Mouse (Mus musculus): ENCODE results near the gene Mrpl49. TPM values are rescaled to one million over a fixed set of nuclear protein-coding genes. Genes with fewer than 3 reads are reported as not detected.

Gene Mrpl49
- polyA plus RNA-seq, 1 experiment from 2014 or later, result 67.4 TPM

- WGBS, result 65% methylated on average over 13 of the region's 14 CpGs
- Histone ChIP-seq H3K36me3 (ENCODE audit: control insufficient read depth, insufficient read depth) (no peaks in the 10 kb centered on the region), H3K9ac (ENCODE audit: low read length) (no peak overlapping the region), H3K4me3 (ENCODE audit: low read length) (no peak overlapping the region), H3K27me3 (ENCODE audit: control insufficient read depth, insufficient read depth, low read length) (no peaks in the 10 kb centered on the region), H3K27ac (ENCODE audit: low read length) (no peak overlapping the region), H3K4me2 (ENCODE audit: low read depth, low read length) (no peak overlapping the region), H3K9me3 (replicated peaks; ENCODE audit: control insufficient read depth, low read length) (no peaks in the 10 kb centered on the region), H3K4me1 (ENCODE audit: control insufficient read depth, insufficient read depth, low read length) (no peaks in the 10 kb centered on the region)
- ATAC-seq (replicated peaks; ENCODE audit: extremely low read depth, insufficient read depth, low FRiP score), result no peak
These were observed 26.9 kb downstream of the Mrpl49 start for GRCm38 (mm10) chr19:6030520-6031280.

- no peaks in the 10 kb centered on the region for H3K36me3 ChIP-seq (ENCODE audit: control insufficient read depth, insufficient read depth)
- no peak overlapping the region for H3K4me3 ChIP-seq (ENCODE audit: low read length)
- WGBS, result 69% methylated on average over 9 of the region's 9 CpGs
- no peak overlapping the region for H3K4me2 ChIP-seq (ENCODE audit: low read depth, low read length)
- H3K27ac ChIP-seq (ENCODE audit: low read length), result no peak overlapping the region
- H3K27me3 ChIP-seq (ENCODE audit: control insufficient read depth, insufficient read depth, low read length), result no peaks in the 10 kb centered on the region
- no peaks in the 10 kb centered on the region for H3K4me1 ChIP-seq (ENCODE audit: control insufficient read depth, insufficient read depth, low read length)
- H3K9ac ChIP-seq (ENCODE audit: low read length), result no peak overlapping the region
- no peaks in the 10 kb centered on the region for H3K9me3 ChIP-seq (replicated peaks; ENCODE audit: control insufficient read depth, low read length)
- no peak for ATAC-seq (replicated peaks; ENCODE audit: extremely low read depth, insufficient read depth, low FRiP score)
These were observed 28.2 kb downstream of the Mrpl49 start for GRCm38 (mm10) chr19:6029426-6029825.

- Histone ChIP-seq H3K4me2 (ENCODE audit: low read depth, low read length) (no peak overlapping the region), H3K9me3 (replicated peaks; ENCODE audit: control insufficient read depth, low read length) (no peaks in the 10 kb centered on the region), H3K9ac (ENCODE audit: low read length) (no peak overlapping the region), H3K4me1 (ENCODE audit: control insufficient read depth, insufficient read depth, low read length) (no peaks in the 10 kb centered on the region), H3K36me3 (ENCODE audit: control insufficient read depth, insufficient read depth) (no peaks in the 10 kb centered on the region), H3K27ac (ENCODE audit: low read length) (no peak overlapping the region), H3K27me3 (ENCODE audit: control insufficient read depth, insufficient read depth, low read length) (no peaks in the 10 kb centered on the region), H3K4me3 (ENCODE audit: low read length) (no peak overlapping the region)
- WGBS, result 73% methylated on average over 6 of the region's 6 CpGs
- no peak for ATAC-seq (replicated peaks; ENCODE audit: extremely low read depth, insufficient read depth, low FRiP score)
These were observed 28.6 kb downstream of the Mrpl49 start for GRCm38 (mm10) chr19:6028991-6029390.

DNA sequence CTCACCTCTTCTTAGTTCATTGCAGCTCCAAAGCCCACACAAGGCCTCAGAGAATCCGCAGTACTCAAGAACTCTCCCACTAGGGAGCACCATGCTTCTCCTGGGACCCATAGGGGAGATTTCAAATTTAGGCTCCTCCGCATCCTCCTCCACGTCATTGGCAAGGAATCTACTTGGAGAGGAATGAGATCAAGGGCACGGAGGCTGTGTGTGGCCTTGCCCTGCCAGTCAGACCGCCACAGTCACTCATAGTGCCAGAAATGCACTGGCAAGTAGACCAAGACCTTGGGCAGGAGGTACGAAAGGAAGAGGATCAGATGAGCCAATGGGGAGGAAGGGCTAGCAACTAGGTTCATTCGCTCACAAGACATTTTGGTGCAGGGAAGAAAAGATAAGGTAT lies 33.7 kb downstream of the Mrpl49 start:
- Histone ChIP-seq H3K9me3 (replicated peaks; ENCODE audit: control insufficient read depth, low read length) (no peaks in the 10 kb centered on the region), H3K27ac (ENCODE audit: low read length) (no peak overlapping the region), H3K4me1 (ENCODE audit: control insufficient read depth, insufficient read depth, low read length) (peaks cover 2% of the 10 kb centered on the region; the same call in 1 of the 2 replicates), H3K36me3 (ENCODE audit: control insufficient read depth, insufficient read depth) (no peaks in the 10 kb centered on the region), H3K9ac (ENCODE audit: low read length) (no peak overlapping the region), H3K4me3 (ENCODE audit: low read length) (no peak overlapping the region), H3K4me2 (ENCODE audit: low read depth, low read length) (no peak overlapping the region), H3K27me3 (ENCODE audit: control insufficient read depth, insufficient read depth, low read length) (no peaks in the 10 kb centered on the region)
- WGBS, result 72% methylated on average over 7 of the region's 7 CpGs
- no peak for ATAC-seq (replicated peaks; ENCODE audit: extremely low read depth, insufficient read depth, low FRiP score)

DNA sequence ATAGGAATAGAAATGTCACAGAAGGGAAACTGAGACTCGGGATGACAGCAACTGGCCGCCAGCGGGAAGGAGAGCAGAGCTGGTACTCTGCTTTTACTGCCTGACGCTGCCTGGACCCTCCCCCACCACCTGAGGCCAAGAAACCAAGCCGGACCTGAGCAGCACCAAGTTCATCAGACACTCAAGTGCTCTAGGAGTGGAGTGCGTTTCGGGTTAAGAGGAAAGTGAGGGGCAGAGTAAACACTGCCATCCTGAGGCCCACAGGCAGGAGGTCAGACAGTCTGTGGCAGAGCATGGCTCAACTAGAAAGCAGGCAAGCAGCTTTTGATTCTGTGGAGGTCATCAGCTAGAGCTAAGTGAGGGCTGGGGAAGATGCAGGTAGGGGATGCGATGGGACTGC lies 34.5 kb downstream of the Mrpl49 start:
- 50% methylated on average over 8 of the region's 8 CpGs for WGBS
- Histone ChIP-seq H3K9ac (ENCODE audit: low read length) (no peak overlapping the region), H3K36me3 (ENCODE audit: control insufficient read depth, insufficient read depth) (no peaks in the 10 kb centered on the region), H3K4me1 (ENCODE audit: control insufficient read depth, insufficient read depth, low read length) (peaks cover 2% of the 10 kb centered on the region; the same call in 1 of the 2 replicates), H3K4me2 (ENCODE audit: low read depth, low read length) (no peak overlapping the region), H3K27ac (ENCODE audit: low read length) (no peak overlapping the region), H3K27me3 (ENCODE audit: control insufficient read depth, insufficient read depth, low read length) (no peaks in the 10 kb centered on the region), H3K4me3 (ENCODE audit: low read length) (no peak overlapping the region), H3K9me3 (replicated peaks; ENCODE audit: control insufficient read depth, low read length) (no peaks in the 10 kb centered on the region)
- no peak for ATAC-seq (replicated peaks; ENCODE audit: extremely low read depth, insufficient read depth, low FRiP score)

GRCm38 (mm10) chr19:6020276-6020675 lies 37.3 kb downstream of the Mrpl49 start:
- H3K9me3 ChIP-seq (replicated peaks; ENCODE audit: control insufficient read depth, low read length), result no peaks in the 10 kb centered on the region
- ATAC-seq (replicated peaks; ENCODE audit: extremely low read depth, insufficient read depth, low FRiP score), result no peak
- no peaks in the 10 kb centered on the region for H3K36me3 ChIP-seq (ENCODE audit: control insufficient read depth, insufficient read depth)
- 38% methylated on average over 3 of the region's 3 CpGs for WGBS
- H3K4me2 ChIP-seq (ENCODE audit: low read depth, low read length), result no peak overlapping the region
- H3K4me3 ChIP-seq (ENCODE audit: low read length), result no peak overlapping the region
- H3K27ac ChIP-seq (ENCODE audit: low read length), result no peak overlapping the region
- H3K27me3 ChIP-seq (ENCODE audit: control insufficient read depth, insufficient read depth, low read length), result no peaks in the 10 kb centered on the region
- H3K4me1 ChIP-seq (ENCODE audit: control insufficient read depth, insufficient read depth, low read length), result peaks cover 7% of the 10 kb centered on the region; the same call in 1 of the 2 replicates
- no peak overlapping the region for H3K9ac ChIP-seq (ENCODE audit: low read length)

DNA sequence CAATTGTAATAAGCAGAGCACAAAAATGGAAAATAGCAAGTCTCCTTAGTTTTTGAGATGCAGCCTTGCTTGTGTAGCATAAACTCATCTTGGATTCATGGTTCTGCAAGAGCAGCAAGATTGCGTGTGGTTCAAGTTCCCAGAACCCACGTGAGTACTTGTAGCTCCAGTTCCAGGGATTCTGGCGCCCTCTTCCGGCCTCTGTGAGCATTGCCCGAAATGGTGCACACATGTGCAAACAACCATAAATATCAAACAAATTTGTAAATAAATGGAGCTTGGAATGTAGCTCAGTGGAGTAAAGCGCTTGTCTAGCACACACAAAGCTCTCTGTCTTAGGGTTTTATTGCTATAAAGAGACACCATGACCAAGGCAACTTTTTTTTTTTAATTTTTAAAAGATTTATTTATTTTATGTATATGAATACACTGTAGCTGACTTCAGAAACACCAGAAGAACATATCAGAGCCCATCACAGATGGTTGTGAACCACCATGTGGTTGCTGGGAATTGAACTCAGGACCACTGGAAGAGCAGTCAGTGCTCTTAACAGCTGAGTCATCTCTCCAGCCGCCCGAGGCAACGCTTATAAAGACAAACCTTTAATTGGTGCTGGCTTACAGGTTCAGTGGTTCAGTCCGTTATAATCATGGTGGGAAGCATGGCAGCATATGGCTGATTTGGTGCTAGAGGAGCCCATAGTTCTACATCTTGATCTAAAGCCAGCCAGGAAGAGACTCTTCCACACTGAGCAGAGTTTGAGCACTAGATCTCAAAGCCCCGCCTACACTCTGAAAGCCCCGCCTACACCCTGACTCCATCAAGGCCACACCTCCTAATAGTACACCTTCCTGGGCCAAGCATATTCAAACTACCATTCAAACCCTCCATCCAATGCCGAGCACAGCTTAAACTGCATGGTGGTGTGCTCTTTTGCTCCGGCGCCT lies 39.2 kb downstream of the Mrpl49 start:
- H3K36me3 ChIP-seq (ENCODE audit: control insufficient read depth, insufficient read depth), result no peaks in the 10 kb centered on the region
- no peak overlapping the region for H3K27ac ChIP-seq (ENCODE audit: low read length)
- no peak for ATAC-seq (replicated peaks; ENCODE audit: extremely low read depth, insufficient read depth, low FRiP score)
- no peaks in the 10 kb centered on the region for H3K27me3 ChIP-seq (ENCODE audit: control insufficient read depth, insufficient read depth, low read length)
- H3K9ac ChIP-seq (ENCODE audit: low read length), result no peak overlapping the region
- 31% methylated on average over 15 of the region's 15 CpGs for WGBS
- H3K4me2 ChIP-seq (ENCODE audit: low read depth, low read length), result no peak overlapping the region
- H3K4me3 ChIP-seq (ENCODE audit: low read length), result no peak overlapping the region
- H3K4me1 ChIP-seq (ENCODE audit: control insufficient read depth, insufficient read depth, low read length), result peaks cover 12% of the 10 kb centered on the region; the same call in 1 of the 2 replicates
- no peaks in the 10 kb centered on the region for H3K9me3 ChIP-seq (replicated peaks; ENCODE audit: control insufficient read depth, low read length)

DNA sequence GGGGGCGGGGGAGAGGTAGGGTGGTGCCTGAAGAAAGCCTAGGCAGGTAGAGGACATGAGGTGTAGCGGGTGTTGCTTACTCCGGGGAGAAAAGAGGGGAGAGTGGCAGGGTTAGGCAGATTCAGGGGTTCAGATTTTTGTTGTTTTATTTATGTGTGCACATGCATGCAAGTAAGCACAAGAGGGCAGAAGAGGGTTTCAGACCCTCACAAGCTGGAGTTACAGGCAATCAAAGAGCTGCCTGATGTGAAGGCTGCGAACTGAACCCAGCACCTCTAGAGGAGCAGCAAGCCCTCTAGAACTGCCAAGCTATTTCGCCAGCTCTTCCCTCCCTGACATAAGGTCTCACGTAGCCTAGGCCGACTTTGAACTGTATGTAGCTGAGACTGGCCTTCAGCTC lies 41.1 kb downstream of the Mrpl49 start:
- H3K9me3 ChIP-seq (replicated peaks; ENCODE audit: control insufficient read depth, low read length), result no peaks in the 10 kb centered on the region
- no peak overlapping the region for H3K4me2 ChIP-seq (ENCODE audit: low read depth, low read length)
- WGBS, result 47% methylated on average over 7 of the region's 7 CpGs
- H3K4me3 ChIP-seq (ENCODE audit: low read length), result no peak overlapping the region
- H3K27ac ChIP-seq (ENCODE audit: low read length), result no peak overlapping the region
- H3K27me3 ChIP-seq (ENCODE audit: control insufficient read depth, insufficient read depth, low read length), result no peaks in the 10 kb centered on the region
- peaks cover 12% of the 10 kb centered on the region; the same call in 1 of the 2 replicates for H3K4me1 ChIP-seq (ENCODE audit: control insufficient read depth, insufficient read depth, low read length)
- no peak for ATAC-seq (replicated peaks; ENCODE audit: extremely low read depth, insufficient read depth, low FRiP score)
- no peak overlapping the region for H3K9ac ChIP-seq (ENCODE audit: low read length)
- H3K36me3 ChIP-seq (ENCODE audit: control insufficient read depth, insufficient read depth), result no peaks in the 10 kb centered on the region
